Mouse (Mus musculus): ENCODE results near the gene Sorbs1.
A peak's percentile ranks its signal among the peaks of the same experiment; 100 is the strongest.
"Not testable (repeated sequence)": the region's sequence is repeated elsewhere in the genome, so short reads cannot be mapped to it uniquely, and the experiment has no call there.

Gene Sorbs1

DNA sequence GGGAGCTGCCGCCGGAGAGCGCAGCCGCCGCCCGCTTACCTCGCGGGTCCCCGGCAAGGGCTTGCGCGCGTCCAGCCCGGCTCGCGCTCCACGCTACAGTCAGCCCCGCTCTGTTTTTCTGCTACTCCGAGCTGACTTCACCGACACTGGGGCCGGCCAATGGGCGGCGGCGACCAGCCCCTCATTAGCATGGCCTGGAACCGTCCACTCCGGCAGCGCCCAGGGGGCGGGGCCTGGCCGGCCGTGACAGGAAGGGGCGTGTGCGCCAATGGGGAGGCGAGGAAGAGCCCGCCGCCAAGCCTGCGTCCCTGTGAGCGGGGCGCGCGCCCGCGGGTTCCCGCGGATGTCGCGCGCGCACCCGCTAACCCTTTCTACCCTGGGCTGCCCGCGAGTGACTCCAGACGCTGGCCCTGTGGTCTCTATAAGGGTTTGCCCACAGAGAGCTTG is at the start of gene Sorbs1:
Gene Sorbs1, minus strand, starts transcription at position 148 of the 447 bp plus-strand sequence.
- peak; percentile 97 for DNase-seq

DNA sequence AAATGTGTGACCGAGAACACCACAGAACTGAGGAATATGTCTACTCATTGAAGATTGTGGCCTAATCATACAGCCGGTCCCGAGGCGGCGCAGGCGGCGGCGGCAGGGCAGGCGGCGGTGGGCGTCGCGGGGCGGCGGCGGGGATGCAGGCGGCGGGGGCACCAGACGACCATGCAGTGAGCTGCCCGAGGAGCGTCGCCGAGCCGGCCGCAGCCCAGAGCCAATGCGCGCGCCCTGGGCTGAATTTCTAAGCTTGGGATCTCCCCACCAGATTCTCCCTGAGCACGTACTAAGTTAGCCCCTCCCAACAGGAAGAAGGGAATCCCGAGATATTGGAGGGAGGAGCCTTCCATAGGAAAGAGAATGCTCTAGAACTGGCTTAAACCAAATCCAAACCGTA is 47.9 kb upstream of the Sorbs1 start:
- DNase-seq, result not testable (repeated sequence)

DNA sequence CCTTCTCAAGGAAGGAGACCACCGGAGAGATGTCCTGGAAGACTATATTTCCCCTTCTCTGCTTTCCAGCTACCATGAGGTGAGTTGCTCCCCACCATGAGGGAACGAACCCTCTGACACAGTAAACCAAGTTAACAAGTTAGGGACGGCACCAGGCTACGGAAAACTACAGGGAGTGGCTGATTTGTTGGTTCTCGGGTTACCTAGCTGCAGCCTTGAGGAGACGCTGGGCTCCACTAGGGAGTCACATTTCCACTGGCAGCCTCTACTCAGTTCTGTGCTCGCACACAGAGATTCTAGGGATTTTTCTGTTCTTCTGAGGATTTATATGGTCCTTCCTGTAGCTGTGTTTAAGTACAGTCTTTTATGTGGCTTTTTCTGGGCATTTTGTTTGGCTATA is 42.5 kb upstream of the Sorbs1 start:
- DNase-seq, result no peak

DNA sequence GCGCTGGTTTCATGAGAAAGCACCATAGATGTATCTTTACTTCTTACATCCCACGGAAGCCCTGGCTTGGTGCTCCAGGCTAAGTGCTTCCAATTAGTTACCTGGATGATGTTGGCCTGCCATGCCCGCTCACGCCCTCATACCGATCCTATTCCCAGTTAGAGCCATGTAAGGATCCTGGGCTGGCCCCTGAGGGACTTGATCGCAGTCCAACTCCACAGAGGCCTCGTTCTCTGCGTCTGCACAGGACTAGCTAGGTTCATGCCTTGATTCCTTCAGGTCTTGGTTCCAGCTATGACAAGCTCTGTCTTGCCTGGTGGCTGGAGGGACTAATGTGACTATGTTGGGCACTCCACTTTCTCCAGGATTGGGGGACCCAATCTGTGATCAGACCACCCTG is 41.6 kb upstream of the Sorbs1 start:
- no peak for DNase-seq

DNA sequence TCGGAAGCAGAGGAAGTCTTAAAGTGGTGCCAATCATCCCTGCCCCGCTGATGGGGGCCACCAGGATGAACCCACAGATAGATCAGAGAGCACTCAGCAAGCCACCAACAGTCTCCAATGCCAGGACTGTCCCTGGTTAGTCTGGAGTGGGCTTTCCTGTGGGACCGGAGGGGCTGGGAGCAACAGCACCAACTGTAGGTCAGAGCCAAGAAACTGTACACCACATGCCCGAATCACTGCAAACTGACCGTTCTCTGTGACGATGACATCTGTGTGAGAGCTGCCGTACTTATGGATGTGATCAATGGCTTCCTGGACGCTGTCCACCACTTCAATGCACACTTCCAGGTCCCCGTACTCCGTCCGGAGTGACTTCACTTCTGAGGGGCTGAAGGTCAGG is 40.8 kb upstream of the Sorbs1 start:
- DNase-seq, result no peak

DNA sequence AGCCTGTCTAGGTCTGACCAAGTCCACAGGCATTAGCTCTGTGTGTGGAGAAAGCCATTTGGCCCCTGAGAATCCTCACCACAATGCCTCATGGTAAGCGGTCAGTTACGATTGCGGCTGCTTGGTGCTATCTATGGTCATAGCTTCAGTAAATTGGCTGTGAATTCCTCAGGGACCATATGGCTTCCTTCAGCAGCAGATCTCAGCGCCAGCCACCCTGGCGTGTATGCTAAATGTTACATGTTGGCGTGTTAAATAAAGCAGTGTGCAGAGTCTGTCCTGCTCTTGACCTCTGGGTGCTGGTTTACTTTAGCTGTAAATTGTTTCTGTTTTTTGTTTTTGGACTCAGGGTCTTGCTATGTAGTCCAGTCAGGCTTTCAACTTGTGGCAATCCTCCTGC is 40.3 kb upstream of the Sorbs1 start:
- peak; percentile 28 for DNase-seq

DNA sequence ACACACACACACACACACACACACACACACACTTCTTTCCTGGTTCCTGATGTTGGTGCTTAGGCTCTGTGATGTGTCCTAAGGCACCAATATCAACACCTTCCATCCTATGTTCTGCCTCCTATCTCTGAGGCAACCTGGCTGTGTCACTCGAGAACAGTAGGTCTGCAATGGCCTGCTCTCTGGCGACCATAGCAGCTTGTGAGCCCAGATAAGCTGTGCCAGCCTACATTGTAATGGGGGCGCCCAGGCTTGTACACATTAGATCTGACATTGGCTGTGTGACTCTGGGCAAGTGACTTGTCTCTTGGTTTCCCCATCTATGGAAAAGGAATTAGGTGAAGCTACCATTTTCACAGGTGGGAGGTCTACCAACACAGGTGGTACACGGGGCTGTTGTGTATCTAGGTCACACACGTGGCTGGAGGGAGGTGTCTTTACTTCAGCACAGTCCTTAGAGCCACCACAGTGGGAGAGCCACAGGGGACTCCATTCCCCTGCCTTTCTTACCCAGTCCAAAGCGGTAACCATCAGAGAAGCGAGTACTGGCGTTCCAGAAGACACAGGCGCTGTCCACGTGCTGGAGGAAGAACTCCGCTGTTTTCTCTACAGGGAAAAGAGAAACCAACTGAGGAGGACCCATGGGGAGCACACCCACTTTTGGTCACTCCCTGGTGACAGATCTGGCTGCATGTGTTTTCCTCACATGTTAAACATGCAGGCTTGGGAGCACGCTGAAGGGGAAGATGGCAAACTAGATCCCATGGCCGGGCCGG is 39.6 kb upstream of the Sorbs1 start:
- DNase-seq, result no peak

DNA sequence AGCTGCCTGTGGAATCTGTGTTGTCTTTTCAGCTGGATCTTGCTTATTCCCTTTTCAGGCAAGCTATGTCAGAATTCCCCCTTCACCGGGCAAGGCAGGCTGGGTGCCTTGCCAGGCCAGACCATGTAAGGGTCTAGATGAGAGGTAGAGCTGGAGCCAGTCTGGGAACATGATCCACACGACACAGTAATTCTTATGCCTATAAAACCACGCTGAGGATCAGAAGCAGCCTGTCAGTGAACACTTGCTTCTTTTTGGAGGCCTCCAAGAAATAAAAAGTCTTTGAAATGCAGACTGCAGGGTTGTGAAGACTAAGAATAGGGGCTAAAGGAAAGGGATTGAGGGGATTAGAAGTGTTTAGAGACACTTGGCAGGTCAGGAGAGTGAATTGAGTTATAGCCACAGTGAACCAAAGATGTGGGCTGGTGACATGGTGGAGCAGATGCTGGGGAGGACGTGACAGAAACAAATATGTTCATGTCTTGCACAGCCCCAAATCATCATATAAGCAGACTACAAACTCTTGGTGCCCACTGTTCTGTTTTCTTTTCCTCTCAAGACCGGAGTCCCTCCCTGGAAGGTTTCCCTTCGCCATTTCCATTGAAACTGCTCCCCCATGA is 36.0 kb upstream of the Sorbs1 start:
- no peak for DNase-seq

DNA sequence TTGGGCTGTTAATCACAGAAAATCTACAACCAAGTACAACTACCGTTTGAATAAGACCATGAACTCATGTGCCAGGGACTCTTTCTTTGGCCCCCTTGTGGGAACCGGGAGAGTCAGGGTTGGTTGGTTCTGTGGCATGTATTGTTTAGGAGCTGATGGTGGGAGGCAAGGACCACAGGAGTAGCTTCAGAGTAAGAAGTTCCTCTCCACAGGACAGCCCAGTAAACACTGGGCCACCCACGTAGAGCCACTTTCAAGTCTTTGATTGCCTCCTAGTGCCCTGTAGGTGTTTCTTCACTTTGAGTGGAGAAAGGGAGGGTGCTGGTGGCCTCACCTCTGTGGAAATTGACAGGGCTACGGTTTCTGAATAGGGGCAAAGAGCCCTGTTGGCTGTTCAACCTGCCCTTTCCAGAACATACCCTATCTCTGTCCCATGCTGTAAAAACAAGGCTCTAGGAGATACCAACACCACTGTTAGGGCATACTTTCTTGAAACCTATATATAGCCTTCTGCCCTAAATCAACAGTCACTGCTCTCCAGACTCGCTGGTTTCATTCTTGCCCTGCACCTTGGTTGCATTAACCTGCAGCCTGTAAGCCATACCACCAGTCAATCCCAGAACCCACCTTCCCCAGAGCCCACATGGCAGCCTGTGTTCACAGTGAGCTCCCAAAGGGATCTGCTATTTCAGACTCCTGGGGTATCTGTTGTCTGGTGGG is 35.4 kb upstream of the Sorbs1 start:
- no peak for DNase-seq

DNA sequence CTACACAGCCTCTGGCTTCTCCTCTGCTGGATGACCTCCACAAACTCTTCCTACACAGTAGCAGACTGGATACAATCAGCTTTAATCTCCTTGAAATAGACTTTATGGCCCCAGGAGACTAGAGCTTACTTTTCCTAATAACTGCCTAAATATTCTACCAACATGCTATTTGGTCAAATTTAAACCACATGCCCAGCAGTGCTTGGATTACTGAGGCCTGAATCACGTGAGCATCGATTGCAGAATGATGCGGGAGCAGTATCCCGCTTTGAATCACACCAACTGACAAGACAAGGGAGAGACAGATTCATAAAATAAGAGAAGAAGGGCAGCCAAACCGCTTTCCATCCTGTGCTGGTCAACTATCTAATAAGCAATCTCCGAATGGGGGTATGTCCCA is 34.8 kb upstream of the Sorbs1 start:
- DNase-seq, result no peak

DNA sequence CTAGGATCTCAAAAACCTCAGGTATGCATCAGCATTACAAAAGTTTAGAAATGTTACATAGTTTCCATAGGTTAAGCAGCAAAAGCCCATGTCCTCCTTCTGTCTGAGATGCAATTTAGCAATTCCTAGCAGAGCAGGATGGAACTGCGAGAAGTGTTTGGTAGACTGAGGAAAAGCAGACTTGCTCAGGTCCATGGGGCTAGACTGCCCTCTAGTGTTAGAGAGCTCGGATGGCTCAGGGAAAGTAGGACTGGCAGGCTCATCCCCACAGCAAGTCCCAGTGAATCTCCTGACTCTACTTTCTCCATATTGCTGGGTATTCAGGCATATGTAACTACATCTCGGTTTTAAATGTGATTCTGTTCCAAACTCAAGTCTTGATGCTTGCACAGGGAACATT is 31.3 kb upstream of the Sorbs1 start:
- DNase-seq, result peak; percentile 77

DNA sequence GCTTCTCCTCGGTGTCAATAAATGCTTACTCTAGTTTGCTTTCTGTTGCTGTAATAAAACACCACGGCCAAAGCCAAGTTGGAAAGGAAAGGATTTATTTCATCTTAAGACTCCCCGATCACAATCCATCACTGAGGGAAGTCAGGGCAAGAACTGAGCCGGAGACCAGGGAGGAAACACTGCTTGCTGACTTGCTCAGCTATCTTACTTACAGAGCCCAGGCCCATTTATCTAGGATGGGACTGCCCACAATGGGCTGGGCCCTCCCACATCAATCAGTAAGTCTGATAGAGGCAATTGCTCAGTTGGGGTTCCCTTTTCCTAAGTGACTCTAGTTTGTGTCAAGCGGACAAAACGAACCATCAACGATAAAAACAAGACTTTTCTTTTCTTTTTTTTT is 29.2 kb upstream of the Sorbs1 start:
- no peak for DNase-seq

DNA sequence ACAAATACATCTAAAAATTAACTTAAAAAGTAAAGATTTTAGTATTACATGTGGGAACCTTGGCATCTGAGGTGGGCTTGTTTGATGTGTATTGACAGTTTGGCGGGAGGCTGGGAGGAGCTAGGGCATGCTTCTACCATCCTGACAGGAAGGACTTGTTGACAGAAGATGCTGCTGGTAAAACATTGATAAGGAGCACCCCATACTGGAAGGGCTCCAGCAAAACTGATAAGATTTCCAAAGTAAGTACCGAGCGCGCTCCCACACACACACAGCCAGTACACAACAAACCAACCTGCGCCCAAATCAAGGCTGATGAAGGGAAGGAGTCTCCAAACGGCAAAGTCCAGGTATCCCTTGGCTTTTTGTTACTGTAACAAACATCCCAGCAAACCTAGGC is 22.9 kb upstream of the Sorbs1 start:
- DNase-seq, result peak; percentile 54

DNA sequence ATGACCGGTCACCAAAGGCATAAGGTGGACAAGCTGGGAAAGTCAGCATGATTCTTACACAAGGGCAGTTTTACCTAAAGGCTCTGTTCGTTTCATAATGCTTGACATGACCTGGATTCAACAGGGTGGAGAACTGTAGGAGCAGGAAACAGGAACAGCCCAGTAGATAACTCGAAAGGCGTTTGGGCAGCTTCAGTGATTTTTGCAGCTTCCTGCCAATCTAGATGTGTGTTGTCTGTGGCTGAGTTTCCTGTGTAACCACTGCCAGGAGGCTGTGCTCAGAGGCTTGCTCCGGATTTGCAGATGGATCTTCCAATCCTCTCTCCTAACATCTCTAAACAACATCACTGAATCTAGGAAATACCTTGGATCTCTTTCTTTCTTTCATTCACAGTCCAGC is 18.9 kb upstream of the Sorbs1 start:
- no peak for DNase-seq

DNA sequence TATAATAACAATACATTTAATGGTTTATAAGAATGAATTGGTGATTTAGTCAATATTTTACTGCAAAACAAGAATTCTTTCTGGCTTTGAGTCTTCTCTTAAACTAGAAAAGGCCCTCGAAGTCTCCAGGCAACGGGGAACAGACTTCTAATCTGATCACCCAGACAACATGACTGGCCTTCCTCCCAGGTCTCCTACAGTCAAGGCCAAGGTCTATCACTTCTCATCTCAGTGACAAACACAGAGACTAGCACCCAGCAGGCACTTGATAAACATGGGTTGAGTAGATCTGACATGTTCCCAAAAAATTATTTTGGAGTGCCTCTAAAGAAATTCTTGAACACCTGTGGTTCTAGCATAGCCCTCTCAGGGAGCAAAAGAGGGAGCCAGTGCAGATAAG is 16.7 kb upstream of the Sorbs1 start:
- no peak for DNase-seq

DNA sequence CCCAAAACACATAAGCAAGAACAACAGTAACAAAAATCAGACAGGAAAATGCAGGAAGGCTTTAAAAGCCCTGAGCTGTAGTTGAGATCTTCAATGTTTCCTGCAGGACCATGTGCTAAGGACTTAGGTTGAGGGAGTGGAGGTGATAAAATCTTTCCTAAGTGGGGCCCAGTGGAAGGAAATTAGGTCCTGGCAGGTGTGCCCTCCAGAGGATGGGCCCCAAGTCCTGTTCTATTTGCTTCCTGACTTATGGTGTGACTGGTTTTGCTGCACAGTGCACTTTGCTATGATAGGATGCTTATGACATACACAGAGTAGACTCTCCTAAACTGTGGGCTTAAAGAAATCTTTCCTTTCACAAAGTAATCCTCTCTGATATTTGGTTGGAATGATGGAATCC is 14.7 kb upstream of the Sorbs1 start:
- DNase-seq, result no peak

DNA sequence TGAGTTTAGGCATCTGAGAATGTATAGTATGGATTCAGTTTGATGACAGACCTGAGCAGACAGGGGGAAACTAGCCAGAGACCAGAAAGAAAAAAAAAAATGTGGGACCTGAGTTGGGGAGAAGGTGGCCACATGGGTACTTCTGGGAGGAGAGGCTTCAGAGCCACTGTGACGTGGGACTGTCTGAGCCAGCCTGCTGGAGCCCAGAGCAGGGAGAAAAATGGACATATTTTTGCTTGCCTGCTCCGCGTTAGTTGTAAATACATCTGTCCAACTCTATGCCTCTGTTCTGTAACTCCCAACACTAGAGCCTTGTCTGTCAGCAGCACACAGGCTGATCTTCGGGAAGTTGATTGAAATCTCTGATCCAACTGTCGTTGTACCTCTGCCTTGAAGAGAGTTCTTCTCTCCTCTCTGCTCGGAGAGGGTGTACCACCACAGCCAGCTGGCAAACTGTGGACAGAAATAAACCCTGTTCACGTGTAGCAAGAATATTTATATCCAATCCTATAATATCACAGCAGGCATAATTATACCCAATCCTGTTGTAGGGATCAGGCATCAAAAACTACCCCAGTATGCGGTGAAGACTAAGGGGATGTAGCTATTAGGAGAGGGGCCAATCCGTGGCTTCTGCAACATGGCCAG is 12.9 kb upstream of the Sorbs1 start:
- DNase-seq, result no peak

DNA sequence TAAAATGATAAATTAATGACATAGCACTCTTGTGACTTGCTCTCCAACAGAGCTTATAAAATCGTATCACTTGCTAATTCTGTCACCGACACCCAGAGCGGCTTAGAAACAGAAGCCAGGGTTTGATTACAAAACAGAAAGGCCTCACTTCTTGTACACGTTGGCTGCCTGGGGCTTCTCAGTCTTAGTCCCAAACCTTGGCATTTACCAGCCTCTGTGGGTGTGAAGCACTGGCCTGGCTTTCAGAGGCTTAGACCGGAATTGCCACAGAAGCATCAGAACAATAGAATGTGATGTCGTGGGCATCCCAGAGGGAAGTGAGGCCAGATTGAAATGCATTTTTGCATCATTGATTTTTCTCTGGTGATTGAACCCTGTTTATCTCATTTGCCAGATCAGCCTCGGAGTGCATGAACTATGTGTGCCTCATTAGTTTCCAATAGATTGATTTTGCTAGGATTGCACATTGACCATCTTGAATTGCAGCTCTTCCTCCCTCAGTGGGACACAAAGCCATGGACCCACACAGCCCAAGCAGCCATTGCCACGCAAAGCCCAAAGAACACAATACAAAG is 9.9 kb upstream of the Sorbs1 start:
- no peak for DNase-seq

DNA sequence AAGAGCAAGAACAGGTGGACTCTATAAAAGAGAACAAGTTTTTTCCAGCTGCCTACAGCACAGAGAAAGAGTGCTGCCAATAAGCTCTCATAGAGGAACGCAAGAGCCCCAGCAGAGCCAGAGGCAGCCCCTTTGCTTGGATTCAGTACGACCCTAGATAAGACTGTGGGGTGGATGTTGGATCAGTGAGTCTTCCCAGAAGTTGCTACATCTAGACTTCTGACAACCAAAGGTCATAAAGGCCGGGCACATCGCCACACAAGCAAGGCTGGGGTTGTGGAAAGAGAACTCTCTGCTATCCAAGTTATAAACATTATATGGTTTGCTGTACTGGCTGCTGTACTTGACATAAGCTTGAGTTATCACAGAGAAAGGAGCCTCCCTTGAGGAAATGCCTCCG is 6.8 kb upstream of the Sorbs1 start:
- DNase-seq, result no peak

DNA sequence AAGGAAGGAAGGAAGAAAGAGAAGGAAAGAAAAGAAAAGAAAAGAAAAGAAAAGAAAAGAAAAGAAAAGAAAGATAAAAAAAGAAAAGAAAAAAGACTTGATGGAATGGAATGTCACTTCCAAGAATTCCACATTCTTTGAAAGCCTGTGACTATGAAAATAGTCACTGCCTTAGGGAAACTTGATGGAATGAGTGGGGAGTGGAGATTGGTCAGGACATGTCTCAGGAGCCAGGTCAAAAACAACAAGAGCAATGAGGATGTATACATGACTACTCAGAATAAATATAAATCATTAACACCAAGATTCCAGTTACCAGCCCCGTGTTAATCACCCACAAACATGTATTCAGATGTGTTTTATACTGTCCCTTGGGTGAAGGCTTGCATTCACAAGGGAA is 5.1 kb upstream of the Sorbs1 start:
- DNase-seq, result no peak

DNA sequence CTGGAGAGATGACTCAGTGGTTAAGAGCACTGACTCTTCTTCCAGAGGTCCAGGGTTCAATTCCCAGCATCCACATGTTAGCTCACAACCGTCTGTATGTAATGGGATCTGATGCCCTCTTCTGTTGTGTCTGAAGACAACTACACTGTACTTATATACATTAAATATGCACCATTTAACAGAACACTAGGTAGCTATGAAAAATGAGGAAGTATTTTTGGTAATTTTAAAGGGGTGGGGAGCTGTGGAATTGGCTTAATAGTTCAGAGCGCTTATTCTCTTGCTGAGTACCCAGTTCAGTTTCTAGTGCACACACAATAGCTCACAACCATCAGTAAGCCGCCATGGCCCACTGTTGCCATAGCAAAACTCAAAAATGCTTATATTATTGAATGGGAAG is 2.0 kb upstream of the Sorbs1 start:
- no peak for DNase-seq

DNA sequence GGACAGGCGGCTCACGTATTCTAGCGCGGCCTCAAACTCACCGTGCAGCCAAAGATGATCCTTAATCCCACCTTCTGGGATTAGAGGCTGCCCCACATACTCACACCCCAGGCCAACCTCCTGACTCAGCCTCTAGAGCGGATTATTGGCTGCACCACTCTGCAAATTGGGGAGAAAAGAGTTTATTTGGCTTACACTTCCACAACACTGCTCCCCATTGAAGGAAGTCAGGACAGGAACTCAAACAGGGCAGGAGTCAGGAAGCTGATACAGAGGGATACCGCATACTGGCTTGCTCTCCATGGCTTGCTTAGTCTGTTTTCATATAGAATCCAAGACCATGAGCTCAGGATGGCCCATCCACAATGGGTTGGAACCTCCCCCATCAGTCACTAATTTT is 797 bp upstream of the Sorbs1 start:
- DNase-seq, result no peak

All from lung, postnatal 36 days (tissue).